Mouse (Mus musculus) embryo, embryonic 10.5 days (tissue): Measurements from ENCODE around the gene Taok3.

Experiments used
- DNase-seq: peaks from one replicate; pipeline ENCODE4 v3.0.0-alpha.2; 2015; ENCODE audit warnings: low spot score

Gene Taok3

DNA sequence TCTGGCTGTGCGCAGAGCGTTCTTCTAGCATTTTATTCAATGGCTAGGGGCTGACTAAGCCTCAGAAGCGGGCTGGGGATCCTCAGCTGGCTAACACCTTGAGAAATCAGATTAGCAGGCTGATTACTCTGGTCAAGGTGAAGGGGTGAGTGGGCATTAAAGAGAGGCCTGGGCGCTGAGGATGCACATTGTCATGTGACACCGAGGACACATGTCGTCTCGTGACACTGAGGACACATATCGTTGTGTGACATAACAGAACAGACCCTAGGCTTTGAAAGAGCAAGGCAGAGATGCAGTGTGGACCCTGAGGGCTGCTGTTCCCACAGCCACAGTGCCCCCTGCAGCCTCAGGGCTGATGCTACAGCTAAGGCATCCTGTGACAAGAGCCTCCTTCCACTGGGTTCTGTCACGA is 23.8 kb downstream of the Taok3 start:
- DNase-seq: peak; percentile 63

DNA sequence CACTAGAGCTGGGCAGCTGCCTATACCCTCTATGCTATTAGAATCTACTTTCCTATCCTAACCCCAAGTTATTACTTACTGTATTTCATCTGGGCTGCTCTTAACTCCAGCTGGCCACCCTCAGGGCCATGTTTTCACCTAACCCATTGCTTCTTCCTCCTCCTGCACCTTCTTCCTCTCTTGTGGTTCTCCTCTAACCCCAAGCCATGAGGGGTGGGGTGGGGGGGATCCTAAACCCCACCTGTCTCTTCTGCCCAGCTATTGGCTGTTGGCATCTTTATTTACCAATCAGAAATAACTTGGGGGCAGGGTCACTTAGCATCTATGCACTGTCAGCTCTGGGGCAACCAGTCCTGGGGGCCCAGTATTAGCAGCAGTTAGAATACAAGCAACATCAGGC is 26.2 kb downstream of the Taok3 start:
- no peak for DNase-seq

DNA sequence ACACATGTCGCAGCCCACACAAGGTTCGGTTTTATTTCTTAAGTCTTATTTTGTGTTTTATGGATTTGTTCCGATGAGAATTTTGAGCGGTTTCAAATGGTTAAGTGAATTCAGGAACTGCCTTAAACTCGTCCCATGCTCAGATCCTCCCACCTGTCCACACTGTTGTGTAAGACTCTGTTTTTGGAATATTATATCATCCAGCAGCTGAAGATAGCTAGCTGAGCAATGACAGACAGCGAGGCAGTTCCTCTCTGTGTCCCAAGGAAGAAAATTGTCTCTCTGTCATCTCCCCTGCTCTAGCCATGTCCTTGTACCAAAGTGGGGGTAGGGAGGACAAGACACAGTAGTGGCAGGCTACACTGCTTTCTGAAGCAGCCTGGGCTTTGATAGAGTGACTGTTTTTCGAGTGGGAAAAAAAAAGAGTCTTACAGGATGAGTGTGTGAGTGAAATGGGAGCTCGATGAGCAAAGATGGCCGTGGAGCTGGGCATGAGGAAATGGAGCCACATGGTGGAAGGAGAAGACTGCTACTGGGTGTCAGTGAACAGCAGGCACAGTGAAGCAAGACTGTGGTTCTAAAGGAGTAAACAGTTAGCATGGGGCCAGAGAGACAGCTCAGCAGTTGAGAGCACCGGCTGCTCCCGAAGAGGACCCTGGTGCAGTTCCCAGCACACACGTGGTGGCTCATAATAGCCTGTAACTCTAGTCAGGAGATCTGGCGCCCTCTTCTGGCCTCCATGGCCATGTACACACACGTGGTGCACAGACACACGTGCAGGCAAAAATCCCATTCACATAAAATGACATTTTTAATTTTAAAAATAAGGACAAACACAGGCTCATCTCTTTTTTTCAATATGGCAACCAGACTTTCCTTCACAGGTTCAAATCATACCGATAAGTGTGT is 27.5 kb downstream of the Taok3 start:
- DNase-seq: no peak

DNA sequence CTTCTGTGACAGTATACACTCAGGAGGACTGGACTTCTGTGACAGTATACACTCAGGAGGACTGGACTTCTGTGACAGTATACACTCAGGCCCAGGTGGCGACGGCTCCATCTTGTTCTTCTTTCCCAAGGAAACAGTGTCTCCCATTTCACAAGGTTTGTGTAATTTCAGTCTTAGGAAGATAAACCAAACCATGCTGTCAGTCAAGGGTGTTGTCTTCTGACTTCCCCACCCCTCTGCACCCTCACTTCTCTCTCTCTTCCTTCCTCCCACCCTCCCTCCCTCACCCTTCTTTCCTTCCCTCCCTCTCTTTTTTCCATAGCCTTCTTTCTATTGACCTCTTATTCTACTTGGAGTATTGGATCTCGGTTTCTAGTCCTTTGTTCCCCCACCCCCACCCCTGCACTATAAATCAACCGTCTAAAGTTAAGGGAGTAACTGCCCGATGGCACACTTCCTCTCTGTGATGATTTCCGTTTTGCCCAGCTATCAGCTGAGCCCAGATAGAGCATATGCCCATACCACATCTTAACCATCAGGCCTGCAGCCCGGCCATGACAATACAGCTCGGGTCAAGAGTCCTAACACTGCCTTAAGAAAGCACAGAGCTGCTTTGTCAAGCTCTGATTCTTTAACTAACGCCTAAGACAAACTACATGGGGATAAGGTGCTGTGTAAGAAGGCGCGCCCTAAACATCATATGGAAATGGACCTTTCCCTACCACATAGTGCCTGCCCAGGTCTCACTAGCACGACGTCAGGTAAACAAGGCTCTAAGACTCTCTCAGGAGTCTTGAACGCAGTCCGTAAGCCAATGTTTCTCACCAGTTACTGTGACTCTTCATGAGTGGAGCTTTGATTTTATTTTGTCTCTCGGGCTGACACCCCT is 29.4 kb downstream of the Taok3 start:
- DNase-seq: no peak

DNA sequence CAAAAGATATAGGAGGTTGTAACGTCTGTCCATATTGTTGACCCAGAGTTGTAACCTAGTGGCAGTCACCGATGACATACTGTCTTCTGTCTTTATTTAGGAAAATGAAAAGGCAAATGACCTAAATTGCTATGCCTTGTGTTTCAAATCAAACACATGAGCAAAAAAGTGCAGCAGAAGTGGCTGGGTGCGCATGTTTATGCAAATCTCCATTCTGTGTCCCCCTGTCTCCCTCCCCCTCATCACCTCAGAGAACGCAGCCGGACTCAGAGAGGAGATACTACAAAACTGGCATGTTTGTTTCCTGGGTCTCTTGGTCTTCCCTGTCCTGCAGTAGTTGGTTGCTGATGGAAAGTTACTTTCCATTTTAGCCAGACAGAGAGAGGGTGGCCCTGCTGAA is 30.1 kb downstream of the Taok3 start:
- DNase-seq: no peak

DNA sequence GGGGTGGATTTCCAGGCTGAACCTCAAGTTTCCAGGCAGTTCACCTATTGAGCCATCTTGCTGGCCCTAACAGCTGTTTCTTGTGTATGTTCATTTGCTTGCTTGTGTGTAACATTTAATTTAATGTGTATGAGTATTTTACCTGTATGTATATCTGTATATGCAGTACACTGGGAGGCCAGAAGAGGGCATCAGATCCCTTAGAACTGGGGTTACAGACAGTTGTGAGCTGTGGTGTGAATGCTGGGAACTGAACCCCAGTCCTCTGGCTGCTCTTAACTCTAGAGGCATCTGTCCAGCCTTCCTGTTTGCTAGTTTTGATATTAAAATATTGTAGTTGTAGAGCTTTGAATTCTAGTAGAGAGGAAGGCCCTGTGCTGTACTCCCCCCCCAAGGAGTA is 33.0 kb downstream of the Taok3 start:
- no peak for DNase-seq

DNA sequence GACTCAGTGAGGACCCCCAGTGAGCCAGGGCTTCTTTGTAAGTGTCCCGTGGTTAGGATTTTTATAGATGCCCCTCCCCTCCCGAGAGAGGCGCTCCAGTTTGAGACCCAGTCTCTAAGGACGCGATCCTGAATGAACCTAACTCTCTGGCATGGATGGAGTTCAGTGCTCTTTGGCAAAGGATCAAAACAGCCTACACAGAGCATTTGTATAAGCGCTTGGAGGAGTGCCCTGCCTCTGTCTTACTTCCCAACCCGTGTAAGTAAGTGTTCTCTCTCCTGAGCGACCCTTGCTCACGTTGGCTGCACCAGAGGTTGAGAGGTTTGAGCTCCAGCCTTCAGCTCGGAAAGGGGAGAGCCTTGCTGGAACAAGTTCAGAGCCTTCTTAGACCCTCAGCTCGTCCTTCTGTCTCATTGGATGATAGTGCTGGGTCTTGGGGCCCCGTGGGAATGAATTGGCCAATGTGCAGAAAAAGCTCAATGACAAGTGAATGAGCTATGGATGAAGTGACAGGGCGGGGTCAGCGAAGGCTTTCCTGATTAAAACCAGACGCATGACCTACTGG is 33.7 kb downstream of the Taok3 start:
- peak; percentile 76 for DNase-seq

DNA sequence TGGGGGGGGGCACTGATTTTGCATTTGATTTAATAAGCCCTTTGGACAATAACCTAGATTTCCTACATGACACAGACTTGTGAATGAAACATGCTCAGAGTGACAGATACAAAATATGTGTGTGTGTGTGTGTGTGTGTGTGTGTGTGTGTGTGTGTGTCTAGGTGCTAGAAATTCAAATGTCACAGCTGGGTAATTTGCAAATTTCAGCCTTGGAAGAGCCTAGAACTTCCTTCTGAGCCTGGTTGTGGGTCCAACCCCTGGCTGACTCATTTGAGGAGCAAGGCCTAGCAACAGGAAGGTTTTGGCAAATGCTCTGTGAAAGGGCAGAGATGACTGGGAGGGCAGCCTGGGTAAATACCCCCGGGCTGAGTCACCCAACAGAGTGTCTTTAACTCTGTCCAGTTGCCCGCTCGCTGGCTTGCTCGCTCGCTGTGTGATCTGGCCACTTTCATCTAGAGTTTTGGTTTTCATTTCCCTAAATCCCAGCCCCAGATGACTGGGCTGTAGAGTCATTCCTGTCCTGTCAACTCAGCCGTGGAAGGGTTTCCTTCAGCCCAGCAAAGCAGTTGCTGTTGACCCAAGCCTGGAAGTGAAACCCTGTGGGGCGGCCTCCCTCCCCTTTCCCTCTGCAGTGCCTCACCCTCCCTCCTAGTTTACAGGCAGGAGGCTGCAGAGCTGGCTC is 38.5 kb downstream of the Taok3 start:
- no peak for DNase-seq

DNA sequence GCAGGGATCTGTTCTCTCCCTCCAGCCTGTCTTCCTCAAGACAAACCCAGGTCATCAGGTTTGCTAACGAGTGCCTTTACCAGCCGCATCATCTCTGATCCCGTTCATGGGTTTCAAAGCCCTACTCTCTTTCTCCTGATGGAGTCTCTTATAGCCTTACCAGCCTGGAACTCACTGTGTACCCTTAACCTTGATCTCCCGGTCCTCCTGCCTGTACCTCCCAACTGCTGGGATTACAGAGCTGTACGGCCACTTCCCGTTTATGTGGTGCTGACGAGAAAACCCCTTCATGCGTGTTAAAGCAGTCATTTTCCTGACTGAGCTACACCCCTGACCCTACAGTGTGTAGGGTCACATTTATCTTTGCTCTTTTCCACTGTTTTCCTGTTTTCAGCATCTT is 39.4 kb downstream of the Taok3 start:
- DNase-seq: no peak

DNA sequence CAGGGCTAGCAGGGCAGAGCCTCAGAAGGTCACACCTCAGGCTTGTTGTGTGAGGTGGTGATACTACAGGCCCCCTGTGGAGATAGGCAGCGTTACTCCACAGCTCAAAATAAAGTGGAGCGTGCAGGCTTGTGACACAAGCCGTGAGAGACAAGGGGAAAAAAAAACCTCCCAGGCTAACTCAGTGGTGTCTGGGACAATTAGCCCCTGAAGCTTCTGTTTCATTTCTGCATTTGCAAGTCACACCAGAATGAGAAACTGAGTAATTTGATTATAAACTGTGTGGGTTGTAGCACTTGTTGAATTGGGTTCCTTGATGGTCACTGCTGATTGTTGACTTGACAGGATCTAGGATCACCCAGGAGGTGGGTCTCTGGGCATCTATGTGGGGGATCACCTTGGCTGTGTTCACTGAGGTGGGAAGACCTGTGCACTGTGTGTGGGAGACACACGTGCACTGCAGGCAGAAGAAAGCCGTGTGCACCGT is 39.9 kb downstream of the Taok3 start:
- DNase-seq: no peak

DNA sequence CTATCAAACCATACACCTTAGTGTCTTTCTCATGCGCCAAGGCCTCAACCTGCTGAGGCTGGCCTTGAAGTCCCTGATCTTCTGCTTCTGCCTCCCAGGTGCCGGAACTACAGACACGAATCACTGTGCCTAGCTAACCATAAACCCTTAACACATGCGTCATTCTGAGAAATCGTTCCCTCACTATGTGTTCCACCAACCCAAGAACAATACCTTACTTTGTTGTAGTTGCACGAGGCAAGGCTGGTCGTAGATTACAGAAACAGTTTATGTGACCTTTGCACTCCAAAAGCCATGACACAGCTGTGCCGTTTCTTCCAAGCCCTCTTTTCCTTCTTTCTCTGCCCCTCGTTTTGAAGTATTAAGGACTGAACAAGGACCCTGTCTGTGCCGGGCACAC is 40.6 kb downstream of the Taok3 start:
- peak; percentile 58 for DNase-seq

DNA sequence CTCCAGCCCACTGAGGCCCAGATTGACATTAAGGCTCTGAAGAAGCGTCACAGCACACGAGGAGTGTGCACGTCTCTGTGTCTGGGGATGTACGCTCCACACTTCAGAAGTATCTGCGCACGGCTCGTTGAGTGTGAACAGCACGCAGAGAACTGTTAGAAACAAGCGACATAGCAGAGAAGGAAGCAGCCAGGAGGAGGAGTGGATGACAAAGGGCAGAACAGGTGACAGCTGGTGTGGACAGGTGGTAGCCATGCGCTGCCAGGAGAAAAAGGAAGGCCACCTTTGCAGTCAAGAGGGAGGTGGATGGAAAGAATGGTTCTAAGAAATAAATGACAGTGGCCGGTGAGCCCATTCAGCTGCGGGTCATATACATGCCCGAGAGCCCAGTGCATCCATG is 43.9 kb downstream of the Taok3 start:
- DNase-seq: no peak

DNA sequence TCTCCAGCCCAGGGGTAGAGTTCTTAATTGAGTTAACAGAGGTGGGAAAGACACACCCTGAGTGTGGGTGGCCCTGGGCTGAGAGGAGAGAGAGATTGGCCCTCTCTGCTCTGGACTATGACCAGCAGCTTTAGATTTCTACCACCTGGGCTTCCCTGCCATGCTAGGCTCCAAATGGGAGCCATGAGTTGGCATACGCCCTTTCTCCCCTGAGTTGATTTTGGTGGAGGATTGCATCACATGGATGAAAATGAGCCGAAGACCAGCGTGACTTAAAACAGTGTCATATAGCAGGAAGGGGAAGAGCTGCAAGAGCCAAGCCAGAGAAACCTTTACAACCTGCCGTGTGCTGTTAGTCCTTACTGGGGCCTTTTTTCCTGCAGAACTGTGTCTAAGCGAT is 44.6 kb downstream of the Taok3 start:
- no peak for DNase-seq

DNA sequence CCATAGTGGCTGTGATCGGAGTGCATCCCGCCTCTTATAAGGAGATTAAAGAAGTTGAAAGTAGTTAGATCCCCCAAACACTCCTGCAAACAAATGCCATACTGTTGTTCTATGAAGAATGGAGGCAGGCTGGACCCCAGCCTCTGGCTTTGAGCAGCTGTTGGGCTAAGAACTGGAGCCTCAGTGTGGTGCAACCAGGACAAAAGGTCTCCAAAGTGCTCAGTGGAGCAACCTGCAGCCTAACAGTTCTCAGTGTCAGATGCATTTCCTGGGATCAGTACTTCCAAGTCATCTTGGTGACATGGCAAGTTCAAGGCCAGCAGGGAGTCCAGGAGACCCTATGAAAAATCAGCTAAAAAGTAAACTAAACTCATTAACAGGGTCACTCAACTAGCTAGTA is 45.0 kb downstream of the Taok3 start:
- DNase-seq: no peak

DNA sequence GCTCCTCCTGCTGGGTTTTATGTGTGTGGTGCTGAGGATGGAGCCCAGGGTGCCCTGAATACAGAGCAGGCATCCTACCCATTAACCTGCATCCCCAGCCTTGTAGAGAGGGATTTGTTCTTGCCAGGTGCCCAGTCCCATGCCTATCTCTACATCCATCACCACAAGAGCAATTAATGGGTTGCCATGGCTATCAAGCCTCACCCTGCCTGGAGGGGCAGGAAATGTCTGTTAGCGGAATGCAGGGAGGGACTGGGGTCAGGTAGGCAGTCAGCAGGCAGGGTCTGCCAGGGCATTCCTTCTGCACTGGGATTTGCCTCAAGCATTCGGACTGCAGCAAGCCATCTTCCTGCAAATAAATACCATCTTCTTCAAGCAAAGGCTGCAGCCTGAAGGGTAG is 46.0 kb downstream of the Taok3 start:
- DNase-seq: no peak

DNA sequence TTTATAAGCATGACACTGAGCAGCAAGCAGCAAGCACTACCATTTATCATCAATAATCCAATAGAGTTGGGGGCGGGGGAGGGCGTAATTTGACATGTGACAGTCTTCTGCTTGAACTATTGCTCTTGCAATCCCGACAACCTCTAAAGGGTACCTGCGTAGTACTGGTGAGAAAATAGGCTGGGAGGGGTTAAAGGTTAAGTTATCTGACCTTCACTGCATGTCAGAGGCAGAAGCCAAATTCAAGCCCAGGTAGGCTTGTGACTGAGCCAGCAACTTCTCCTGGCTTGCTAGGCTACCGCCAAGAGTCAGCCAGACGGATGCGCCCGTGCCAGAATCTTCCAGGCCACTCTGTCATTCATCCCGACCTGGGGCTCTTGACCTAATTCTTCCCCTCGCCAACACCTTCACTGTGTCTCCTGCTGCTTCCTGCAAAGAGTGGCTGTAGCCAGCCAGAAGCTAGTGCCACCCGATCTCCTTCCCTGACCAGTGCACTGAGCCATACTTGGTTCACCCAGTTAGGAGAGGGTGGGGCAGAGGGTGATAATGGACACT is 47.0 kb downstream of the Taok3 start:
- DNase-seq: no peak

DNA sequence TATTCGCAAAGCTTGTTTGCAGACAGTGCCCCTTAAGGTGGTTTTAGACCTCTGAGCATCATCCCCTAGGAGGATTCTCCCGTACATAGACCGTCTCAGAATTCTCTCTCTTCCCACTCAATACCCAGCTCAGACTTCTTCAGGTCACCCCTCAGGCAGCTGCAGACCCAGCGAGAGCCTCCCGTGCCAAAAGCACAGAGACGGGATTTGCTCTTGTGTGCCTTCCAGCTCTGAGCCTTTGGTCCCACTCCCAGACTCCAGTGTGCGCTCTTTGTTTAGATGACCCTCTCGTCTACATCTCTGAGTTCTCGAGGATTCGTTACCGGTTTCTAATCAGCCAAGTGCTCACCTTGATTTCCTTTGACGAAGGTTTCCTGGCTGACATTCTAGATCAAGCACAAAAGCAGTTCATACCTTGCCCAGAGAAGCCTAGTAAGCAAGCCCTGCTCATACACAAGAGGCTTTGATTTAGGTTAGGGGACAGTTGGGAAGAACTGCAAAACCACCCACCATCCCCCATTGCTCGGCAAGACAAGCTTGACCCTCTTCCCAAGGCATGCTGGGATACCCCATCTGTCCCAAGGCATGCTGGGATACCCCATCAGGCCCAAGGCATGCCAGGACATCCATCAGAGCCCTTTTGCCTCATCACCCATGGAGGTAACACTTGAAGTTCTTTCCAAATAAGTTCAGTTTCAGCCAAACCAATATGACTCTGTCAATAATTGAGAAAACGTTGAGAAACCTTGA is 48.6 kb downstream of the Taok3 start:
- DNase-seq: no peak

DNA sequence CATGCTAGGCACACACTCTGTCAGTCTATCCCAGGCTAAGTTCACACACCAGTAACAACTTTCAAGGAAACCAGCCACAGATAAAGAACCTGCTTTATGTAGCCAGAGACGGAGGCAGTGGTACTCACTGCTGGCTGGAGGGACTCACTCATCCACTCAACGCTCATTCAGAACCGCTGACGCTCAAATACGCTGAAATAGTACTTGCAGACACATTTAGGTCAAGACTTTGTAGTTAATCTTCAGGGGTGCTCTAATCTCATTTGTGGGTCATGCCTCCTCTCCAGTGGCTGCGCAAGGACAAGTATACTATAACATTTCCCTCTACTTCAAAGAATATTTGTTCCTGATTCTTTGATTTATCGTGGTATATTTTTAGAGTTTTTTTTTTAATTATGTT is 54.1 kb downstream of the Taok3 start:
- no peak for DNase-seq

DNA sequence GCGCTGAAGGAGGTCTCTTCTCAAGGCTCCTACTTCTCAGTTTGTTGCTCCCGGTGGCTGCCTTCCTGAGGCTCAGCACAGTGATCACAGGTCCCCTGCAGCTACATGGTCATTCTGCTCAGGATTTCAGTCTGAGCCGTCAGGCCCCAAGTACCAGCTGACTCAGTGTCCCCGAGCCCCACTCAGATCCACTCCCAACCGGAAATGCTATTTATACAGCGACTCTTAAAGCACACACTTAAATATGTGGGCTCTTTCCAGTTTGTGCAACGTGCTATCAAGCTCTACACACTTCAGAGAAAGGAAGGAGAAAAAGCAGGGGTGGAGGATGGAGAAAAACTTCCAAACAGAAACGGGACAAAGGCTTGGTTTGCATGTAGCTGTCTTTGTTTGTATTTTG is 56.0 kb downstream of the Taok3 start:
- DNase-seq: no peak

DNA sequence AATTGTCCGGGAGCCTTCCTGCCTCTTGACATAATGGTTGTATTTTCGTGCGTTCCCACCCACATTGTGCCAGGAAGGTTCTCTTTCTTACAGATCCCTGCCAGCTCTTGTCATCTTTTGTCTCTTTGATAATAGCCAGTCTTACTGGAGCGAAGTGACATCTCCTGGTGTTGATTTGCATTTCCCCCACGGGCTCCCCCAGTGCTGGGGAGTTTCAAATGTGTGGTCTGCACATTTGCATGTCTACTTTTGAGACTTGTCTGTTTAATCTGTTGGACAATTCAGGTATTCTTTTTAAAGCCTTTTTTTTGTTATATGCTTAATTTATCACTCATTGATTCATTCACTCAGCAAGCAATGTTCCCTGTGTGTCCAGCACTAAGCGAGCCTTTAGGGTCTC is 58.1 kb downstream of the Taok3 start:
- no peak for DNase-seq

DNA sequence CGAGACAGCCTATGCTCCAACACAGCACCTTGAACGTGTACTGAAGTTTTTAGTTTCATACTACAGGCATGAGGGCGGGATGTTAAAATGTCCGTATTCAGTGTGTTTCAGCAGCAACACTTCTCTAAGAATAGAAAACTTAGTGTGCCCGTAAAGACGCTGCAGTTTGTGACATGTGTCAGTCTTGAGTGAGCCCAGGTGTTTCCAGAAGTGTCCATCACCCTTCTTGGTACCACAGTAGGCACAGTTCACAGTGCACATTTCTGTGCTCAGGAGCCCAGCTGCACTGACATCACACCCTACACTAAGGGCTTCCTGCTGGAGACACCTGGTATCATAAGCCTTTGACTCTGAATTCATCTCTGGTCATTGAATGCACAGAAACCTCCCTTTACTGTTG is 58.6 kb downstream of the Taok3 start:
- no peak for DNase-seq
